Mouse (Mus musculus): ENCODE results near the gene Scarb1. TPM values are rescaled to one million over a fixed set of nuclear protein-coding genes. Genes with fewer than 3 reads are reported as not detected.

The Scarb1 gene
- total and polyA plus RNA-seq, 2 experiments from 2014 or later, result 57.7 to 74.0 TPM

DNA sequence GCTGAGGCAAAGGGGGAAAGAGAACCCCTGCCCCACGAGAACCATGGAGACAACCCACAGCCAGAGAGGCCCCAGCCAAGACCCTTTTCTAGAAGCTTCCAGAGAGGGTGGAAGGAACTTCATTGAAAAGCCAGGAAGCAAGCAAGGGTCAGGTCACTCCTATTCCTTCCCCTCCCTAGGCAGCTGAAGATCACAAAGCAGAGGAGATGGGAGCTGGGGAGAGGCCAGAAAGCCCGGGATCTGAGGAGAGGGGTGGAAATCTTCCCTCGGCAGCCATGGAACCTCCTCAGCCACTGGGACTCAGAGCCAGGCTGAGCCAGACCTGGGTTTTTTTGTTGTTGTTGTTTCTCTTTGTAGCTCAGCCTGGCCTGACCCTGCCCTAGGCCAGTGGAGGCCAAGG, 9.8 kb downstream of the Scarb1 start:
- H3K27ac ChIP-seq (ENCODE audit: low read depth, low read length), result no peak overlapping the region
- H3K27me3 ChIP-seq (ENCODE audit: insufficient read depth, low read length), result no peaks in the 10 kb centered on the region
- no peak for TF ChIP-seq CTCF (IDR thresholded peaks at IDR 0.05)
- no peak overlapping the region for H3K9ac ChIP-seq (replicated peaks; ENCODE audit: low read length, poor library complexity, severe bottlenecking)
- H3K9me3 ChIP-seq (ENCODE audit: low read length), result no peaks in the 10 kb centered on the region
- ATAC-seq (ENCODE audit: low FRiP score) (no peak), DNase-seq (ENCODE audit: low spot score) (no peak)
- H3K4me2 ChIP-seq (ENCODE audit: low read depth, low read length, poor library complexity, severe bottlenecking), result no peak overlapping the region
- no peaks in the 10 kb centered on the region for H3K4me1 ChIP-seq (ENCODE audit: insufficient read depth, low read length)
- H3K4me3 ChIP-seq (ENCODE audit: low read depth, low read length), result no peak overlapping the region
- WGBS, result 42% methylated on average over 3 of the region's 3 CpGs
- H3K36me3 ChIP-seq (ENCODE audit: insufficient read depth, low read length), result no peaks in the 10 kb centered on the region

DNA sequence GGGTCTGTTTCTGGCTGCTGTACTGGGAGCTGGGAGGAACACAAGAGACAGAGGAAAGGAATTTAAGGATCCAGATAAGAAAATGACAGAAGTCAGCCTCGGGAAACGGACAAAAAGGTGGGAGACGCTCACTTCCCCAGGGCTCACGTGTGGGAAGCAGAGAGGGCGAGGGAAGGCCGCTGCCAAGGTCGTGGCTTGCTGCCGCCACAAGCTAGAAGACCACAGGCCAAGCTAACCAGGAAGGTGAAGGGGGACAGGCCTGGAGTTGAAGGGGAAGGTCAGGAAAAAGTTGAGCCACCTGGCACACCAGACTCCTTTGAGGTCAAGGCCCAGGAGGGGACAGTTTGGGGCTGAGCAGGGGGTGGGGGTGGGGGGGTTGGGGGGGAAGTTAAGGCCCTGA, 10.2 kb downstream of the Scarb1 start:
- H3K4me1 ChIP-seq (ENCODE audit: insufficient read depth, low read length), result no peaks in the 10 kb centered on the region

DNA sequence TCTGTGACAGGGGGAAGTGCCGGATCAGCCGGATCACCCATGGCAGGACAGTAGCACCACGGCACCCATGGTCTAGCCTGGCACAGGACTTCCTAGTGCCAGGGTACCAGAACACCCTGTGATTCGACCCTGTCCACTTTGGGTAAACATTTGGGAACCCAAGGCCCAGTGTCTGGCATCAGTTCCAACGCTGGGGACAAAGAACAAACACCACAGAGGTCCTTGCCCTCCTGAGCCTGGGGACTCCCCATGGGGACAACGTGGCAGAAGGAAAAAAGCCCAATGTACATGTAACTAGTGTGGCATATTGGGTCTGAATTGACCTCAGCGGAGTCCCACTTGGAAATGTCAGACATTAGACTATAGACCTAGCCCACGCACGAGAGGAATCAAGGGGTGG, 10.7 kb downstream of the Scarb1 start:
- Histone ChIP-seq H3K27ac (ENCODE audit: low read depth, low read length) (no peak overlapping the region), H3K4me2 (ENCODE audit: low read depth, low read length, poor library complexity, severe bottlenecking) (no peak overlapping the region), H3K36me3 (ENCODE audit: insufficient read depth, low read length) (no peaks in the 10 kb centered on the region), H3K9me3 (ENCODE audit: low read length) (no peaks in the 10 kb centered on the region), H3K9ac (replicated peaks; ENCODE audit: low read length, poor library complexity, severe bottlenecking) (no peak overlapping the region), H3K4me3 (ENCODE audit: low read depth, low read length) (no peak overlapping the region), H3K4me1 (ENCODE audit: insufficient read depth, low read length) (no peaks in the 10 kb centered on the region), H3K27me3 (ENCODE audit: insufficient read depth, low read length) (no peaks in the 10 kb centered on the region)
- 81% methylated on average over 9 of the region's 9 CpGs for WGBS
- DNase-seq (ENCODE audit: low spot score) (no peak), ATAC-seq (ENCODE audit: low FRiP score) (no peak)
- TF ChIP-seq CTCF (IDR thresholded peaks at IDR 0.05), result no peak

More for the DNA sequence above, 10.2 kb downstream of the Scarb1 start:
- WGBS, result 70% methylated on average over 8 of the region's 8 CpGs
- no peak overlapping the region for H3K9ac ChIP-seq (replicated peaks; ENCODE audit: low read length, poor library complexity, severe bottlenecking)
- DNase-seq (ENCODE audit: low spot score) (no peak), ATAC-seq (ENCODE audit: low FRiP score) (no peak)
- no peaks in the 10 kb centered on the region for H3K36me3 ChIP-seq (ENCODE audit: insufficient read depth, low read length)
- H3K27ac ChIP-seq (ENCODE audit: low read depth, low read length), result no peak overlapping the region
- H3K4me2 ChIP-seq (ENCODE audit: low read depth, low read length, poor library complexity, severe bottlenecking), result no peak overlapping the region
- no peaks in the 10 kb centered on the region for H3K27me3 ChIP-seq (ENCODE audit: insufficient read depth, low read length)
- no peak overlapping the region for H3K4me3 ChIP-seq (ENCODE audit: low read depth, low read length)
- no peak for TF ChIP-seq CTCF (IDR thresholded peaks at IDR 0.05)
- no peaks in the 10 kb centered on the region for H3K9me3 ChIP-seq (ENCODE audit: low read length)

DNA sequence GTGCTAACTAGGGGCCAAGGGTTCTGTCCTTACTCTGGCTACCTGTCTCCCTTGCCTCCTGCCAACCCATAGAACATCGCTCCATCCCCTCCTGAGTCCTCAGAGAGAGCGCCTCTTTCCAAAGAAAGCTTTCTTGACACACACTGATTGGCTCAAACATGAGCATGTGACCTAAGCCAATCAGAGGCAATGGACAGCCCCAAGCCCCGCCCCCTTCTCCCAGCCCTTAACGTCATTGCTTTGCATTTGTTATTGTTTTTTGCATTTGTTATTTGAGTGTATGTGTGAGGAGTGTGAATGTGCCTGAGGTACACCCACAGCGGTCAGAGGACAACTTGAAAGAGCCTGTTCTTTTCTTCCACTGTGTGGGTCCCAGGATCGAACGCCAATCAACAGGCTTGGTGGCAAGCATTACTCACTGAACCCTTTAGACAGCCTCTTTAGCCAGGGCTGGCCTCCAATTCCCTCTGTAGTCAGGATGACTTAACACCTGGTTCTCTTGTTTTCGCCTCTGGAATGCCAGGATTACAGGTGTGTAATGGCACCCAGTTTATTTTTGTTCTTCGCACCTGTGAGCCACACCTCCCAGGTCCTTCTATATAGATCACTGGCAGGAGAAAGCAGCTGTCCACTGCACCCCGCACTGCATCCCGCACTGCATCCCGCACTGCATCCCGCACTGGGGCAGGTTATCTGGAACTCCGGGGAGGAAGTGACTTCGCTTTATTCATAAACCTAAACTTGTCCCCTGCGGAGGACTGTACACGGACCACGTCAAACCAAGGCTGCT, 13.1 kb downstream of the Scarb1 start:
- Histone ChIP-seq H3K4me2 (ENCODE audit: low read depth, low read length, poor library complexity, severe bottlenecking) (peak overlapping the region; percentile 48), H3K36me3 (ENCODE audit: insufficient read depth, low read length) (no peaks in the 10 kb centered on the region), H3K4me3 (ENCODE audit: low read depth, low read length) (peak overlapping the region; percentile 28), H3K9me3 (ENCODE audit: low read length) (no peaks in the 10 kb centered on the region), H3K9ac (replicated peaks; ENCODE audit: low read length, poor library complexity, severe bottlenecking) (no peak overlapping the region), H3K27ac (ENCODE audit: low read depth, low read length) (no peak overlapping the region), H3K4me1 (ENCODE audit: insufficient read depth, low read length) (no peaks in the 10 kb centered on the region), H3K27me3 (ENCODE audit: insufficient read depth, low read length) (no peaks in the 10 kb centered on the region)
- peak; percentile 81 for ATAC-seq (ENCODE audit: low FRiP score)
- DNase-seq (ENCODE audit: low spot score), result peak; percentile 73
- 57% methylated on average over 18 of the region's 18 CpGs for WGBS
- no peak for TF ChIP-seq CTCF (IDR thresholded peaks at IDR 0.05)

DNA sequence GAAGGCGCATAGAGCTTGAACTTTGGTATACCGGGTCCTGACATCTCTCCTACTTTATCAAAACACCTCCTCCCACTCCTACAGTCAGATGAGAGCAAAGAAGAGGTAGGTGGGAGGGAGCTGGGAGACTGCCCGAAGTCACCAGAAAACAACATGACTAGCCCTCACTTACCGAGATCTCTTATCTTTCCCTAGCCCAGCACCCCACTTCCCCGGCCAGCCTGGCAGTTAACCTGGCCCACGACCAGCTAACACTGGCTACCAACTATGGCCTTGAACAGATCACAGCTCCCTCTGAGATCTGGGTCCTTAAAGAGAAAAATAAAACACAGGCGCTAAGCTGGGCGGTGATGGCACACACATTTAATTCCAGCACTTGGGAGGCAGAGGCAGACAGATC, 14.5 kb downstream of the Scarb1 start:
- Histone ChIP-seq H3K27me3 (ENCODE audit: insufficient read depth, low read length) (no peaks in the 10 kb centered on the region), H3K4me1 (ENCODE audit: insufficient read depth, low read length) (no peaks in the 10 kb centered on the region), H3K27ac (ENCODE audit: low read depth, low read length) (no peak overlapping the region), H3K9me3 (ENCODE audit: low read length) (no peaks in the 10 kb centered on the region), H3K9ac (replicated peaks; ENCODE audit: low read length, poor library complexity, severe bottlenecking) (no peak overlapping the region), H3K4me2 (ENCODE audit: low read depth, low read length, poor library complexity, severe bottlenecking) (no peak overlapping the region), H3K4me3 (ENCODE audit: low read depth, low read length) (no peak overlapping the region), H3K36me3 (ENCODE audit: insufficient read depth, low read length) (no peaks in the 10 kb centered on the region)
- WGBS, result 86% methylated on average over 8 of the region's 8 CpGs
- ATAC-seq (ENCODE audit: low FRiP score) (no peak), DNase-seq (ENCODE audit: low spot score) (no peak)
- TF ChIP-seq CTCF (IDR thresholded peaks at IDR 0.05), result no peak

DNA sequence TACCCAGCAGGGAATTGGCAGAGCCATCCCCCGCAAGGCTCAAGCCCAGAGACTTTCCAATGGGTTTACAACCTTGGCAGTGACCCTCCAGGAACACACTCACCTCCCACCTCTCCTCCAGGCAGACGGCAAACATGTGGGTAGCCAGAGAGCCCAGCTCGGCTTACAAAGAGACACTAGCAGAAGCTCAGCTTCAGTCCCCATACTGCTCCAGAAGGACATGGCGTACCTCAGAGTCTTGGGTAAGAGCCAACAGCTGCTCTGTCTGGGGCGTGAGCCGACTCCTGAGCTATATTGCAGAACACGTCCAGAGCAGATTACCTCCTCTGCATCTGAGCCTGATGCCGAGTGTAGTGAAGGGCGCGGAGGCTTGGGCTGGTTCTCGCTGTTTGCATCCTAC, 15.0 kb downstream of the Scarb1 start:
- no peak for TF ChIP-seq CTCF (IDR thresholded peaks at IDR 0.05)

More for the DNA sequence above, 15.0 kb downstream of the Scarb1 start:
- no peaks in the 10 kb centered on the region for H3K36me3 ChIP-seq (ENCODE audit: insufficient read depth, low read length)
- H3K4me1 ChIP-seq (ENCODE audit: insufficient read depth, low read length), result no peaks in the 10 kb centered on the region
- H3K27me3 ChIP-seq (ENCODE audit: insufficient read depth, low read length), result no peaks in the 10 kb centered on the region
- H3K9ac ChIP-seq (replicated peaks; ENCODE audit: low read length, poor library complexity, severe bottlenecking), result no peak overlapping the region
- H3K4me2 ChIP-seq (ENCODE audit: low read depth, low read length, poor library complexity, severe bottlenecking), result no peak overlapping the region
- WGBS, result 80% methylated on average over 11 of the region's 11 CpGs
- peak; percentile 41 for DNase-seq (ENCODE audit: low spot score)
- ATAC-seq (ENCODE audit: low FRiP score), result no peak
- H3K4me3 ChIP-seq (ENCODE audit: low read depth, low read length), result no peak overlapping the region
- no peak overlapping the region for H3K27ac ChIP-seq (ENCODE audit: low read depth, low read length)
- H3K9me3 ChIP-seq (ENCODE audit: low read length), result no peaks in the 10 kb centered on the region

Measured in midbrain, postnatal 0 days (tissue).